Mouse (Mus musculus) hindbrain, embryonic 16.5 days (tissue): Measurements from ENCODE around the gene Npy. TPM values are rescaled to one million over a fixed set of nuclear protein-coding genes. Genes with fewer than 3 reads are reported as not detected.

Experiments
- ATAC-seq: fragments of 200-750 bp; cut with Nextera tagmentation; 2 replicates; pipeline ENCODE4 v1.8.0; 2017; ENCODE audit warnings: moderate TSS enrichment, moderate library complexity
- H3K27ac ChIP-seq: fragments of 300-500 bp; sonication (generic); 2 replicates; pipeline ENCODE4 v1.5.1; 2014; ENCODE audit warnings: low read depth, mild to moderate bottlenecking, control low read depth, low read length, moderate library complexity
- H3K27me3 ChIP-seq: fragments of 300-500 bp; sonication (generic); replicated peaks from 2 replicates; pipeline ENCODE4 v1.6.1; 2014; ENCODE audit warnings: low read length; ENCODE audit not compliant: control insufficient read depth, insufficient read depth
- H3K36me3 ChIP-seq: fragments of 300-500 bp; sonication (generic); 2 replicates; pipeline ENCODE4 v1.6.1; 2014; ENCODE audit warnings: mild to moderate bottlenecking, low read length, moderate library complexity, mixed read lengths; ENCODE audit not compliant: control insufficient read depth, insufficient read depth
- H3K4me1 ChIP-seq: fragments of 300-500 bp; sonication (generic); 2 replicates; pipeline ENCODE4 v1.6.1; 2014; ENCODE audit warnings: low read depth, low read length; ENCODE audit not compliant: control insufficient read depth, insufficient read depth
- H3K4me2 ChIP-seq: fragments of 300-500 bp; sonication (generic); 2 replicates; pipeline ENCODE4 v1.6.1; 2014; ENCODE audit warnings: mild to moderate bottlenecking, low read length, control low read depth, moderate library complexity
- H3K4me3 ChIP-seq: fragments of 300-500 bp; sonication (generic); 2 replicates; pipeline ENCODE4 v1.5.1; 2014; ENCODE audit warnings: mild to moderate bottlenecking, low read length, control low read depth, moderate library complexity
- H3K9ac ChIP-seq: fragments of 300-500 bp; sonication (generic); 2 replicates; pipeline ENCODE4 v1.6.1; 2014; ENCODE audit warnings: low read depth, mild to moderate bottlenecking, control low read depth, low read length, moderate library complexity
- H3K9me3 ChIP-seq: fragments of 300-500 bp; sonication (generic); 2 replicates; pipeline ENCODE4 v1.6.1; 2014; ENCODE audit warnings: mild to moderate bottlenecking, low read length, moderate library complexity; ENCODE audit not compliant: control insufficient read depth
- WGBS: fragments of 180-500 bp; shearing (Covaris S2); extraction: QIAGEN DNeasy Blood & Tissue Kit; methylation state at CpG from one replicate; pipeline ENCODE4 v1.1.7; 2014; 5-methylcytosine and 5-hydroxymethylcytosine counted together
- polyA plus RNA-seq: library from polyadenylated mRNA; unstranded; fragments of >200 nt; fragmentation: Nextera tagmentation; extraction: Ambion mirVana; gene quantifications from 2 replicates; pipeline ENCODE4 v1.2.1, GENCODE M21; 2015

Npy gene
- polyA plus RNA-seq, 1 experiment from 2014 or later: 167 TPM

- no peak overlapping the region for H3K27ac ChIP-seq
- no peaks in the 10 kb centered on the region for H3K27me3 ChIP-seq
- H3K4me3 ChIP-seq: no peak overlapping the region
- 53% methylated on average over 8 of the region's 8 CpGs for WGBS
- no peaks in the 10 kb centered on the region for H3K9me3 ChIP-seq
- ATAC-seq: no peak
- peaks cover 2% of the 10 kb centered on the region; the same call in 1 of the 2 replicates for H3K4me1 ChIP-seq
- H3K36me3 ChIP-seq: no peaks in the 10 kb centered on the region
- H3K4me2 ChIP-seq: no peak overlapping the region
- no peak overlapping the region for H3K9ac ChIP-seq
Observed at GRCm38 (mm10) chr6:49804105-49804504, 18.4 kb upstream of the Npy start.

DNA sequence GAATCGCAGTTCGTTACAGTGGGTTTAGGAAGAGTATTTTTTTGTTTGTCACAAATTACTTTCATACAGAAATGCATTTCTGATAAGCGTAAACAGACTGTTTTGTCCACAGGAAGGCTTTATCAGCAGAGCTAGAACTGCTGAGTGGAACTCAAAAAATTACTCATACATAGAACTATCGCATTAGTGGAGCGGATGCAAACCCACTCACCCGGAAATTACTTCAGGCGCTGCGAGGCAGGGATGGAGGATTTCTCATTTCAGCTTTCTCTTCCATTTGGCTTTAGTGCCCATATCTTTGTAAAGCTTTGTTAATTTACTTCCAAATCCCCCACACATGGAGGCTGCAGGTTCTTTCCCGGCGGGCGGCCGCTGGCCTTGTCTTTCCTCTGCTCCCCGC is 14.4 kb upstream of the Npy start:
- ATAC-seq: no peak
- 21% methylated on average over 13 of the region's 13 CpGs for WGBS
- H3K27ac ChIP-seq: no peak overlapping the region

GRCm38 (mm10) chr6:49817183-49817582 is 5.3 kb upstream of the Npy start:
- Histone ChIP-seq H3K9me3 (no peaks in the 10 kb centered on the region), H3K9ac (no peak overlapping the region), H3K4me2 (no peak overlapping the region), H3K4me1 (peaks cover 5% of the 10 kb centered on the region), H3K27ac (no peak overlapping the region), H3K27me3 (peaks cover 10% of the 10 kb centered on the region), H3K4me3 (no peak overlapping the region), H3K36me3 (no peaks in the 10 kb centered on the region)
- WGBS: 81% methylated on average over 5 of the region's 5 CpGs
- no peak for ATAC-seq

More for the DNA sequence above, 14.4 kb upstream of the Npy start:
- H3K4me3 ChIP-seq: peak overlapping the region; percentile 2
- peak overlapping the region; percentile 43 for H3K4me2 ChIP-seq
- H3K9ac ChIP-seq: no peak overlapping the region
- H3K27me3 ChIP-seq: no peaks in the 10 kb centered on the region
- no peaks in the 10 kb centered on the region for H3K36me3 ChIP-seq
- H3K4me1 ChIP-seq: peaks cover 2% of the 10 kb centered on the region; the same call in 1 of the 2 replicates
- no peaks in the 10 kb centered on the region for H3K9me3 ChIP-seq

DNA sequence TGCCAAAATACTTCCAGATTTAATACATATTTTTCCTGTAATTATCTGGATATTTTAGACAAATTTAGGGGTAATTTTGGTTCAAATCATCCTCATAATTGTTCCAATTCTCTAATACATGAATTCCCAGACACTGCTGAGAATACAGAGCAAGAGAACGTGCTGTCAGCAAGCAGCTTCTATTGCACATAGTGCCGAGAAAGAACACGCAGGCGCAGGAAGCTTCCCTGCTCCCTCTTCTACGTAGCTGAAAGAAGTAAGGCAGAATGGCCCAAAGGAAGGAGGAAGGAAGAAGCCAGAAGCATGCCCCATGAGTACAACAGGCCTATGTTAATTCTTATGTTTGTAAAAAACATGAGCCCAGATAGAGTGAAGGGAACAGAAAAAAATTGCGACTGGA is 4.9 kb upstream of the Npy start:
- H3K4me3 ChIP-seq: no peak overlapping the region
- no peak overlapping the region for H3K4me2 ChIP-seq
- no peaks in the 10 kb centered on the region for H3K9me3 ChIP-seq
- no peak overlapping the region for H3K27ac ChIP-seq
- no peak overlapping the region for H3K9ac ChIP-seq
- no peak for ATAC-seq
- WGBS: 73% methylated on average over 6 of the region's 6 CpGs
- H3K4me1 ChIP-seq: peaks cover 9% of the 10 kb centered on the region
- peaks cover 10% of the 10 kb centered on the region for H3K27me3 ChIP-seq
- no peaks in the 10 kb centered on the region for H3K36me3 ChIP-seq

DNA sequence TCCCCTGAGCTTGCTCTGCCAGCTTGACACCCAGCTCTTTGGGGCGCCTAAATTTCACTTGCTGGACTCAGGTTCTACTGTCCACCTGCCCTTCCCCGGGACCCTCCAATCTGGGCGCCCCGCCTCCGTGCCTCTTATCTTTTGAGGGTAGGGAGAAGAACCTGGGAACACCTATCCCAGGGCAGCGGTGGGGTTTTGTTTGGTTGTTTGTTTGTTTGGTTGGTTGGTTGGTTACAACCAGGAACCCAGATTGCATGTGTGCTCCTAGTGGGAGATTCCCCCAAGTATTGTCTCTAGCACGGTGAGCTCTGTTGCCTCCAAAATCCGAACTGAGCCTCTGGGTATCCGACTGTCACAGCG is 341 bp downstream of the Npy start:
- Histone ChIP-seq H3K9me3 (no peaks in the 10 kb centered on the region), H3K4me2 (peak overlapping the region; percentile 87), H3K9ac (peak overlapping the region; percentile 60; the same call in 1 of the 2 replicates), H3K27ac (no peak overlapping the region), H3K36me3 (no peaks in the 10 kb centered on the region), H3K4me3 (peak overlapping the region; percentile 48), H3K4me1 (peaks cover 11% of the 10 kb centered on the region), H3K27me3 (peaks cover 21% of the 10 kb centered on the region)
- WGBS: 2% methylated on average over 10 of the region's 10 CpGs
- ATAC-seq: no peak

DNA sequence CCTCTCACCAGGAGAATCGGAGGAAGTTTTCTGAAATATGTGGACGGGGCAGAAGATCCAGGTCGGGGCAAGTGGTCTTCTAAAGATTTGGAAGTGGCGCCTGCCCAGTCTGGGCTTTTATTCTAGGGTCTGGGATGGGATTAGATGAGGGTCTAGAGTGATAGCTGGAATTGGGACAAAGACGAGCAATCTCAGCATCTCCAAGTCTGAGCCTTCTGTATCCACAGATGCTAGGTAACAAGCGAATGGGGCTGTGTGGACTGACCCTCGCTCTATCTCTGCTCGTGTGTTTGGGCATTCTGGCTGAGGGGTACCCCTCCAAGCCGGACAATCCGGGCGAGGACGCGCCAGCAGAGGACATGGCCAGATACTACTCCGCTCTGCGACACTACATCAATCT is 861 bp downstream of the Npy start:
- Histone ChIP-seq H3K4me1 (peaks cover 11% of the 10 kb centered on the region), H3K4me2 (no peak overlapping the region), H3K9me3 (no peaks in the 10 kb centered on the region), H3K27ac (no peak overlapping the region), H3K36me3 (no peaks in the 10 kb centered on the region), H3K27me3 (peaks cover 21% of the 10 kb centered on the region), H3K4me3 (peak overlapping the region; percentile 48), H3K9ac (no peak overlapping the region; the same call in 1 of the 2 replicates)
- no peak for ATAC-seq
- 11% methylated on average over 15 of the region's 15 CpGs for WGBS

GRCm38 (mm10) chr6:49823821-49824220 is 1.3 kb downstream of the Npy start:
- WGBS: 16% methylated on average over 2 of the region's 2 CpGs
- ATAC-seq: no peak
- peak overlapping the region; percentile 48 for H3K4me3 ChIP-seq
- H3K9ac ChIP-seq: no peak overlapping the region; the same call in 1 of the 2 replicates
- peaks cover 11% of the 10 kb centered on the region for H3K4me1 ChIP-seq
- peaks cover 21% of the 10 kb centered on the region for H3K27me3 ChIP-seq
- no peaks in the 10 kb centered on the region for H3K36me3 ChIP-seq
- H3K27ac ChIP-seq: no peak overlapping the region
- no peaks in the 10 kb centered on the region for H3K9me3 ChIP-seq
- no peak overlapping the region for H3K4me2 ChIP-seq

DNA sequence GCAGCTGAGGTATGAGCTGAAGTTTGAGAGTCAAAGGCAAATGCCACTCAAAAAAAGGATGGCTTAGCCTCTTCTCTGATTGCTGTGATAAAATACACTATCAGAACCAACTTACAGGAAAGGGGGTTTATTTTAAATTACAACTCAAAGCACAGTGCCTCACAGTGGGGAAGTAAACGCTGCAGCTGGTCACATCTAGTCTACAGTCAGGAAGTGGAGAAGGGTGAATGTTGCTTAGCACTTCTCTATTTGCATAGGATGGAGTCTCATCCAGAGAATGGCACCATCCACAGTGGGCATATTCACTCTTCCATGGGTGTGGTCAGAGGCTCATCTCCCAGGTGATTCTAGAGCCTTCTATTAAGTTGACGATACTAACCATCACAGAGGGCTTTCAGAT is 9.1 kb downstream of the Npy start:
- ATAC-seq: no peak
- WGBS: 82% methylated on average over 2 of the region's 2 CpGs

GRCm38 (mm10) chr6:49856830-49857229 is 34.3 kb downstream of the Npy start:
- Histone ChIP-seq H3K27ac (no peak overlapping the region), H3K27me3 (no peaks in the 10 kb centered on the region), H3K4me2 (no peak overlapping the region), H3K4me1 (no peaks in the 10 kb centered on the region), H3K4me3 (no peak overlapping the region), H3K36me3 (no peaks in the 10 kb centered on the region), H3K9ac (no peak overlapping the region), H3K9me3 (no peaks in the 10 kb centered on the region)
- no peak for ATAC-seq
- WGBS: 58% methylated on average over 2 of the region's 2 CpGs

More for the DNA sequence above, 9.1 kb downstream of the Npy start:
- Histone ChIP-seq H3K36me3 (no peaks in the 10 kb centered on the region), H3K9ac (no peak overlapping the region), H3K27ac (no peak overlapping the region), H3K27me3 (no peaks in the 10 kb centered on the region), H3K9me3 (no peaks in the 10 kb centered on the region), H3K4me3 (no peak overlapping the region), H3K4me2 (no peak overlapping the region), H3K4me1 (no peaks in the 10 kb centered on the region)

- 82% methylated on average over 6 of the region's 6 CpGs for WGBS
- no peaks in the 10 kb centered on the region for H3K36me3 ChIP-seq
- H3K4me2 ChIP-seq: no peak overlapping the region
- no peaks in the 10 kb centered on the region for H3K4me1 ChIP-seq
- H3K27me3 ChIP-seq: no peaks in the 10 kb centered on the region
- no peak for ATAC-seq
- H3K9me3 ChIP-seq: no peaks in the 10 kb centered on the region
- H3K4me3 ChIP-seq: no peak overlapping the region
- H3K27ac ChIP-seq: no peak overlapping the region
- H3K9ac ChIP-seq: no peak overlapping the region
Observed at GRCm38 (mm10) chr6:49867571-49867970, 45.1 kb downstream of the Npy start.
